Mouse (Mus musculus): ENCODE measurements around the gene E2f4.
"Not testable (repeated sequence)": the region's sequence is repeated elsewhere in the genome, so short reads cannot be mapped to it uniquely, and the experiment has no call there.

Gene E2f4

DNA sequence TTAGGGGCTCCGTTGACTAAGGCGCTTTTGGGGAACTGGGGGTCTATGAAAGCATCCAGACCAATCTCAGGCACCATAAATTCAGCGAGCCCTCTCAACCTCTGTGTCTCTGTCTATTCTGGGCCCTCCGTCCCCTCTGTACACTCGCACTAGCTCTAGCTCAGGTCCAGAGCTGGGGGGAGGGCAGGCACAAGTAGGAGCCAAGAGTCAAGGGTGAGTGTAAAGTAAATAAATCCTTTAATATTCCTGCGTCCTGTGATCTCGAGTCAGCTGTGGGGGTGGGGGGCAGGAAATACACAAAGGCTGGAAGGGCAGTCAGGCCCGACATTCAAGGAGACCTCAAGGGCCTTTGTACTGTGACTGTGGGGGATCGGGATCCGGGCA, 28.4 kb upstream of the E2f4 start:
- DNase-seq (ENCODE audit: extremely low read depth, low read depth, low spot score): no peak

DNA sequence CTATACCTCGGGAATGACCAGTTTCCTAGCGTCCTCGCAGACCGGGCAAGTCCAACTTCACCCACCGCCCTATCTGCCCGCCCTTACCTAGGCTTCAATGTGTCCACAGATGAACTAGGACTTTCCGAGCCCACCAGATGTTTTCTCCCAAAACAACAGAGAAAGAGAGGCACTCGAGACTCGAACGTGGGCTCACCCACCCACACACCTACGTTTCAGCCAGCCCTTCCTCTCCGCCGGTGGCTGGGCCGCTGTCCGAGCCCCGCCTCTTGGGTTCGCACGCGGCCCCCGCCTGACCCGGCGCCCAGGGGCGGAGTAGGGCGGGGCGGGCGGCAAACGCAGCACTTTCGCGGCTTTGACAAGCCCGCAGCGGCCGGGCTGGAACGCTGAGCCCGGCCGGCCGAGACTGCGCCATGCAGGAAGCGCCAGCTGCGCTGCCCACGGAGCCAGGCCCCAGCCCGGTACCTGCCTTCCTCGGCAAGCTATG, 28.0 kb upstream of the E2f4 start, which contains the start of gene Hsf4:
Hsf4 (plus strand) TSS at position 341 of the 487 bp plus-strand sequence.
- no peak for DNase-seq (ENCODE audit: extremely low read depth, low read depth, low spot score)

DNA sequence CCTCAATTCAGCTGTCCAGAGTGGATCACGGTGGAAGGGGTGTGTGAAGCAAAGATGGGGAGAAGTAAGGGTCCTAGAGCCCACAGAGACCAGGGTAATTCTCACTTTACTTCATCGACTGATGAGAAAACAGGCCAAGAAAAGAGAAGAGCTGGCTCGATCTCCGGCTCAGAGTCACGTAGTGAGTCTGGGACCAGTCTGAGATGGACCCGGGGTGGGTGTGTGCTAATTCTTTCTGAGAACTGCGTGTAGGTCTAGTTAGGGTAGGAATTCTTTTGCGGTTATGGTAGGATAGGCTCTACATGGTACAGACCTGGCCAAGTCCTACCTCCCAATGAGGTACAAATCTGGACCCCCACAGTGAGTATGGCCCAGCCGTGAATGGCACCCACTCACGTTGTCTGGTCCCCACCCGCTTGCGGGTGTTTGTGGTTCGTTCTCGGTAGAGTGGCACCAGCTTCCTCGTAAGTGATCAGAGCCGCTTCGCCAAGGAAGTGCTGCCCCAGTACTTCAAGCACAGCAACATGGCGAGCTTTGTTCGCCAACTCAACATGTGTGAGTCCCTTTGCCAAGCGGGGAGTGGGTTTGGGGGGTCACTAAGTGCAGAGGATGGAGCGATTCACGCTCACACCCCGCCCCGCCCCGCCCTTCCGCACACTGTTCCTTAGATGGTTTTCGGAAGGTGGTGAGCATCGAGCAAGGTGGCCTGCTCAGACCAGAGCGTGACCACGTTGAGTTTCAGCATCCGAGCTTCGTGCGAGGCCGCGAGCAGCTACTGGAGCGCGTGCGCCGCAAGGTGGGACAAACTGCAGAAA, 27.2 kb upstream of the E2f4 start:
- DNase-seq (ENCODE audit: extremely low read depth, low read depth, low spot score): no peak

DNA sequence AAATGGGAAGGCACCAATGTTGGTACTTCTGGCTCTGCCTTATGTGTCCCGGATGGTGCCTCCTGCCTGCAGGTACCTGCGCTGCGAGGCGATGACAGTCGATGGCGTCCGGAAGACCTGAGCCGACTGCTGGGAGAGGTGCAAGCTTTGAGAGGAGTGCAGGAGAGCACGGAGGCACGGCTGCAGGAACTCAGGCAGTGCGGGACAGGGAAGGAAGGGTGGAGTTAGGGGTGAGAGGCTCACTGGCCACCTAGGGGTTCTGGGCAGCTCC, 26.6 kb upstream of the E2f4 start:
- no peak for DNase-seq (ENCODE audit: extremely low read depth, low read depth, low spot score)

DNA sequence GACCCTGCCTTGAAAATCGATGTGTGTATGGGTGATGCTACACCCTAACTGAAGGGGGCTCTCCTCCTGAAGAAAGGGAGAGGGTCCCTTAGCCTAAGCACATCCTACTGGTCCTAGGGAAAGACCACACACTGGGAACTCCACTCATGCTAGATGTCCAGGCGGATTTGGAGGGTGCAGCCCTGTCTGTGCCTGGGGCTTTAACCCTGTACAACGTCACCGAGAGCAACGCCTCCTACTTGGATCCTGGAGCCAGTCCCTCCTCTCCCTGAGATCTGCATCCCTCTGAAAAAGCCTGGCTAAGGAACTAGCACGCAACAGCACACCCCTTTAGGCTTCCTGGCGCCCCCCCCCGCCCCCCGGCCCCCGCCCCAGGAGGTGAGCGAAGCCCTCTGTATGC, 22.1 kb upstream of the E2f4 start:
- no peak for DNase-seq (ENCODE audit: extremely low read depth, low read depth, low spot score)

DNA sequence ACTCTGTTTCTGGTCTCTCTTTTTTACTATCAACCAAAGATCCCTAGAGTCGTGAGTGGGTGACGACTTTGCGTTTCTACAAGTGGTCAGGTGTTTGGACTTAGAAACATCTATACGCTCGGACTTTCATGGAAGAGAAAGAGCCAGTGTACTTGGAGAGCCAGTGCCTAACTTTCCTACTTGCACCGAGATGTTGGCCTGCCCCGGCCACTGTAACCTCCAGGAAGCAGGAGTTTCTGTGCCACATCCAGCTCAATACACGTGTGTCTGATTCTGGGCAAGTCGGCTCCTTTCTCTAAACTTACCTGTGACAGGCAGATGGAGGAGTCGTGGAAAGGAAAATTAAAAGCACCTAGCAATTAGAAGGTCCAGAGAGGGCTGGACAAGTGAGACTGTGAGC, 21.6 kb upstream of the E2f4 start, which contains the start of gene Nol3:
Nol3 (plus strand) TSS at position 301 of the 400 bp plus-strand sequence.
- DNase-seq (ENCODE audit: extremely low read depth, low read depth, low spot score): no peak

DNA sequence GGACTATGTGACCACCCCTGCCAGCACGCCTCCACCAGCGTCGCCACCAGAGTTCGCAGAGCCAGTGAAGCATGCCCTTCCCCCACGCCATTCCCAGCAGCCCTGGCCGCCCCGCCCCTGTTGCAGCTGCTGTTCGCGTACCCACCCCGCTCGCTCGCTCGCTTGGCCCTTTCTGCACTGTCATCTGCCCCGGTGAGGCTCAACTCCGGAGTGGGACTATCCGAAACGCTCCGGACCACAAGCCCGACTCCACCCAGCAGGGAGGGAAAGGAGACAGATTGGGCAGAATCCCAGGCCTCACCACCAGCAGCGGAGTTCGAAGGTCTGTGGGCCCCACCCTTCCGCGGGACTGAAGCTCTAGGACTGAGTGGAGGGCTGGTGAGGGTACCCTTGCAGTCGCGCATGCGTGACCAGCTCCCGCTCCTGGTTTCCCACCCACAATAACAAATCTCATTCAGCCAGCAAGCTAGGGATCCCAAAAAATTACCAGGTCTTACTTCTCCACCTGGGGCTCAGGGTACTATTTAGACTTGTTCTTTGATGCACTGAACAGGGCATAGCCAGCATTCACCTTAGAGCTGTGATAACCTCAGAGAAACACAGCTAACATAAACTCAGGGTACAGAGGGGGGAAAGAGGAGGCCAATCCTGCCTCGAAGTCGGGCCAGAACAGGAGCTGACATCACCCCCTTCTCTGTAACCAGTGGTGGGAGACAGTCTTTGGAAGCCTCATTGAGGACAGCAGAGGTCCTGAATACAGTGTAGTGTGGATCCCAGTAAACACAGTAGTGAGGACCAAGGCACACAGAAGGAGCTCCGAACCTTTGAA, 21.0 kb upstream of the E2f4 start:
- no peak for DNase-seq (ENCODE audit: extremely low read depth, low read depth, low spot score)

DNA sequence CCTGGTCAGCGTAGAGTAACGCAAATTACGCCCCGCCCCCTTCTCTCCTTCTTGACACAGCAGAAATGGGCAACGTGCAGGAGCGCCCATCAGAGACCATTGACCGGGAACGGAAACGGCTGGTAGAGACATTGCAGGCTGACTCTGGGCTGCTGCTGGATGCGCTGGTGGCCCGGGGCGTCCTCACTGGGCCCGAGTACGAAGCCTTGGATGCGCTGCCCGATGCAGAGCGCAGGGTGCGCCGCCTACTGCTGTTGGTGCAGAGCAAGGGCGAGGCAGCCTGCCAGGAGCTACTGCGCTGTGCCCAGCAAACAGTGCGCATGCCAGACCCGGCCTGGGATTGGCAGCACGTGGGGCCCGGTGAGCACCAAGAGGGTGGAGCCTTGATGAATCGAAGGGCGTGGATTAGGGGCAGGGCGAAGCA, 18.5 kb upstream of the E2f4 start:
- DNase-seq (ENCODE audit: extremely low read depth, low read depth, low spot score): no peak

DNA sequence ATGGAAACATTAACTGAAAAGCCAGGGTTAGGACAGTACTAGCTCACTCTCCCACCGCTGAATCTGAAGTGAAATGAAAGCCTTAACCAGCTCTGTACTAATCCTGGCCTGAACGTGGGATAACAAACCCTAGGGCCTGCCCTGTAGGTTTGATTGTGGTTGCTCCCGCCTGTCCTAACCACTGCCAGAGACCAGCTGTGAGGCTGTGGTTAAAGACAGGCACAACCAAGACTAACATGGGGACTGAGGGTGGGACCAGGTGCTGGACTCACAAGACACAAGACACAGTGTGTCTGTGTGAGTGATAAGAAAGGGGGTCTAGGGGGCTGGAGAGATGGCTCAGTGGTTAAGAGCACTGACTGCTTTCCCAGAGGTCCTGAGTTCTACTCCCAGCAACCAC, 16.9 kb upstream of the E2f4 start:
- no peak for DNase-seq (ENCODE audit: extremely low read depth, low read depth, low spot score)

DNA sequence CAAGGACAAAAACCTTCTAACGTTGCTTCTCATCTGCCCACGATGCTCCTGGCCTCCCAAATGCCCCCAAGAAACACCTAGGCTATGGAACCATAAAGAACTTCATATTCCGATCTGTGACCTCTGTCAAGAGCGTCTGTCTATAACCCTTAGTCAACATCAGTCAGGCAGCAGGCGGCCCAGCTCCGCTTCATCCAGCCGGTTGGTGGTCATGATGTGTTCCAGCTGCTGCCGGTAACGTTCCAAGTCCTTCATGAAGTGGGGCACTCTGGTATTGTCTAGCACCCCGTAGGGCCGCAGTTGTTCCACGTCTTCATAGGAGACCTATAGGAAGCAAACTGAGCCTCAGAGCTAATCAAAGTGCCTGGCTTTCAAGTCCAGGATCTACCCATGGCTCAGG, 15.6 kb upstream of the E2f4 start:
- DNase-seq (ENCODE audit: extremely low read depth, low read depth, low spot score): no peak

DNA sequence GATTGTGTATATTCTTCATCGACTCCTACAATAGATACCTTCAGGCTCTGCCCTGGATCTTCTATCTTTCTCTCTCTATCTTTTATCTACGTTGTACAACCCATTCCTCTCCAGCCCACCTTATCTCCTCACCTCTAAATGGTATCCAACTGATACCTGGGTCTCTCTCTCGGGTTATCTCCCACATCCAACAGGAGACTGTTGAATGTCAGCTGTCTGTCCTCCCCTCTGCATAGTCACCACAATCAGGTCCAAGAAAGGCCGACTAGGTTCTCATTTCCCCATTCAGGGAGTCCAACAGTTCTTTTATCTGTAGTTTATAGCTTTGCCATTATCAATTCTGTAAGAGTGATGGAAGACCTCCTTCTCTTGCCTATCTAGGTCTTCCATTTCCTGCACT, 15.2 kb upstream of the E2f4 start:
- no peak for DNase-seq (ENCODE audit: extremely low read depth, low read depth, low spot score)

DNA sequence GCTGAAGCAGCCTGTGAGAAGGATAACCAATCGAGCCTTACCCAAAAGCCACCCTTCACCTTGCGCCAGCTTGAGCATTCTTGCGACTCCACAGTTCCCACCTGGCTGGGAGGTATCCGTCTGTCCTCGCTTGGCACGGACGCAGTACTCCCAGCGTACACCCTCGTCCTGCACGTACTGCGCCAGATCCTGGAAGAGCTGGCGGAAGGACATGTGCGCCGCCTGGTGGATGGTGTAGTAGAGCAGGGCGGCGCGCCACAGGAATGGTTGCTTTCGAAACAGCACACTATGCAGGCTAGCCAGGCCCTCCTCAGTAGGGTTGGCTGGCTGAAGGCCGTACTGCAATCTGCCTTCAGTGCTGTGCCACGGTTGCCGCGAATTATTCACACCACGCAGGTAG, 14.4 kb upstream of the E2f4 start:
- DNase-seq (ENCODE audit: extremely low read depth, low read depth, low spot score): no peak

DNA sequence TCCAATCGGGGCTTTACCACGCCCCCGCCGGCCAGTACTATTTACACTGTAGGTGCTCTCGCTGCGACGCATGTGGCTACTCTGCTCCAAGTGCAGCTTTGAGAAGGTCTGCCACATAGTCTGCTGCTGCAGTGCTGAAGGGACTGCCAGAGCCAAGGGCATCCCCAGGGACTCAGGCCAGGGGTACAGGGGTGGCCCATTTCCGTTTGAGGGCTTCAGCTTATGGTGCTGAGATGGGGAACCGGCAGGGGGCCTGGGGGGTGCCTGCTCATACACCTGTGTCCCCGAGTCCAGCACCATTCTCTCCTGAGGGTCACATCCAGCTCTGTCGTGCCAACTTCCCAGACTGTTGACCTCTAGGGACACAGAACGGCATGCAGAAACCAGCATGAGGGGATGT, 11.9 kb upstream of the E2f4 start:
- DNase-seq (ENCODE audit: extremely low read depth, low read depth, low spot score): no peak

DNA sequence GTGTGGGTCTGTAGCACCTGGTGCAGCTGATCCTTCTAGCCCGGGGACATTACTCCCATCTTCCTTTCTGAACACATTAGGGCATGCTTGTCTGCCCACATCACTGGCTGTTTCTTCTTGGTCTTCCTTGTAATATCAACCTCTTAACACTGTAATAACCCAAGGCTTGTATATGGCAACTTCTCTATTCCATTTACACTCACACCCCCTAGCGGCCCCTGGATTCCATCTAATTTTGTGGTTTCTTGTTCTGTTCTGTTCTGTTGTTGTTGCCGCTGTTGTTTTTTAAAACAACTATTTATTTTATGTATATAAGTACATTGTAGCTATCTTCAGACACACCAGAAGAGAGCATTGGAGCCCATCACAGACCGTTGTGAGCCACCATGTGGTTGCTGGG, 10.6 kb upstream of the E2f4 start:
- no peak for DNase-seq (ENCODE audit: extremely low read depth, low read depth, low spot score)

DNA sequence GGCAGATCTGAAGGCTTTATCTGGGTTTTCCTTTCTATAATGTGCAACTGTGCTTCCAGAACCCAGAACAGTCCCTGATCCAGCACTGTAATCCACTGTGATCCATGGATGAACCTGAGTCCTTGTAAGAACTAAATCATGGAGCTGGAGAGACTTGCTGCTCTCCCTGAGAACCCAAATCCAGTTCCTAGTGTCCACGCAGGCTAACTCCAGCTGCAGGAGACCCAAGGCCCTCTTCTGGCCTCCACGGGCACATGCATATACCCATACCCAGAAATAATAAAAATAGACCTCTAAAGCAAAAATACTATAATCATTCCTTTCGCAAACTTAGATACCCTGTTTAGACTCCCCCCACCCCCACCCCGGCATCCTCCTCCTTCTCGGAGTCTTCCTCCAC, 9.2 kb upstream of the E2f4 start:
- no peak for DNase-seq (ENCODE audit: extremely low read depth, low read depth, low spot score)

DNA sequence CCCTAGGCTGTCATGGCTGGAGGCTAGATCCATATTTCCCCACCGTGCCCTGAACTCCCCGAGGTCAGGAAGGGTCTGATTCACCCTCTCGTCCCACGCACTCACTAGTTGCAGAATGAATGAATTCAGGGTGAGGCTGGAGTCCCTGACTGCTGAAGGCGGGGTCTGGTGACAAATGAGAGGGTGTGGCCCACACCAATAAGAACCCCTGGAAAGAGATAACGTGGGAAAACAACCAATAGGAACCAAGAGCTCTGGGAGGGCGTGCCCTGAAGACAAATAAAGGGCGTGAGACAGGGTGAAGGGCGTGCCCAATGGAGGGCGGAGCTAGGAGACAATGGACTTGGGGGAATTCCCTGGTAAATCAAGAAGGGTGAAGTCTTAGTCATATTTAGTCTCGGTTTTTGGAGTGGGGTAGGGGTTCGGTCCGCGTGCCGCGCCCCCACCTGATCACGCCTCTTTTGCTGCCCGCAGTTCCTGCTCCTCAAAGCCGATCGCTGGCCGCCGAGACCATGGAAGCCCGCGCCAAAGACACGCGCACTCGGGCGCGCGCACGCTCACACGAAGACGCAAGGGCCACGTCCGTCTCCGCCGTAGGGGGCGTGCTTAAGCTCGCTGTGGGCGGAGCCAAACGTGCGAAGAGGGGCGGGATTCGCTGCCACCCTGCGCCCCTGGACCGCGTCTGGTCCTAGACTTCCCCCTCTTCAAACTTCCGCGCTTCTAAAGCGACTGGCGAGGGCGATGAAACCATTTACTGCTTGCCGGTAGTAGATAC, 8.3 kb upstream of the E2f4 start:
- DNase-seq (ENCODE audit: extremely low read depth, low read depth, low spot score): peak; percentile 84

DNA sequence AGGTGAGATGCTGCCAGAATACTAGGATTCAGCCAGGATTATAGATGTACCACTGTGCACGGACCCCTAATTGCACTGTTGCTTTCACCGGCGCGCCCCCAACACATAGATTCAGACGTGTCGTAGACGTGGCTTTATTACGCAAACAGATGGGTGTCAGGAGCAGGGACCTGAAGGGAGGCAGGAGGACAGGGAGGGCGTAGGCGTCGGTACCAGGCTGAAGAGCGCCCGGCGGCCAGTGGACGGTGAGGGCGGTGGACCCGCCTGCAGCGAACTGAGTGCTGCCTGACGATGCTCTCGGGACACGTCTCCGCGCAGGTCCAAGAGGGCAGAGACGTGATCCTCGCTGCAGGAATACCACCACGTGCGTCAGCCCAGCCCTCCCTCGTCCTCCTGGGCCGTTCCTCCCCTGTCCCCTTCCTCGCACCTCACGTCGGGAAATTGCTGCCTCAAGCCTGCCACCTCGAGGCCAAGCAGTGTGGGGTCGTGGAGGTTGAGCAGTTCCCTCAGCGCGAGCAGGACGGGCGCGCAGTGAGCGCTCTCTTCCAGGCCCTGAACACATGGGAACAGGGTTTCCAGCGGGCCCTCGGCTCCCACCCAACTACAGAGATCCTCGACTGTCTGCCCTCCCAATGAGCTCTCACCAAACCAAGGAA, 7.5 kb upstream of the E2f4 start, which contains the start of gene 4931428F04Rik:
4931428F04Rik (minus strand) TSS at position 60 of the 656 bp plus-strand sequence.
- DNase-seq (ENCODE audit: extremely low read depth, low read depth, low spot score): no peak

DNA sequence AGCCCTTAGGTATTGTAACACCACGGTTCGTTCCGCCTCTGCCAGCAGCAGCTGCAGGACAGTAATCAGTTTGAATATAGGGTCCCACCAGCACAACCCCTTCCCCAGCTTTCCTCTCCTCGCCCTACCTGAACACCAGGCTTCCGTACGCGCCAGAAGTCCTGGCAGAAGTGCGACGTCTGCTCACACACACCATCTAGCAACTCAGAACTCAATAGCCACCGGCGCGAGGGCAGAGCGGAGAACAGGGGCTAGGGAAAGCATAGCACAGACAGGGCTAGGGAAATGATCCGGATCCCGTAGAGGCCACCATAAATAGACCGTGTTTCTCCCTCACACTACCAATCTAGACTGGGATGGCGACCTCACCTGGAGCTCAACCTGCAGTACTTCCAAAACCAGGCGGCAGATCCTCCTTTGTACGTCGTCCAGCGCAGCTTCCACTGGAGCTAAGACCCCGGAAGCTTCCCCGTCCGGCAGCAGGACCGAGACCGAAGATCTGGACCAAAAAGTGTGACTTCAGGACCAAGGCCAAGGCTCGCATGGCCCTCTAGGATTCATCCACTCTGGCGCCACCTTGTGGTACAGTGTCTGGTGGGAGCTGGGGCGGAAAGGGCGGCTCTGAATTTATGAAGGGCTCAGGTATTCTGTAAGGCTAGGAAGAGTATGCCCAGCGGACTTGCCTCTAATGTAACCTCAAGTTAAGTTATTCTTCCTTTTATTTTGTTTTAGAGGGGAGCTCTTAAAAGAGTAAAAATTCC, 6.7 kb upstream of the E2f4 start:
- no peak for DNase-seq (ENCODE audit: extremely low read depth, low read depth, low spot score)

DNA sequence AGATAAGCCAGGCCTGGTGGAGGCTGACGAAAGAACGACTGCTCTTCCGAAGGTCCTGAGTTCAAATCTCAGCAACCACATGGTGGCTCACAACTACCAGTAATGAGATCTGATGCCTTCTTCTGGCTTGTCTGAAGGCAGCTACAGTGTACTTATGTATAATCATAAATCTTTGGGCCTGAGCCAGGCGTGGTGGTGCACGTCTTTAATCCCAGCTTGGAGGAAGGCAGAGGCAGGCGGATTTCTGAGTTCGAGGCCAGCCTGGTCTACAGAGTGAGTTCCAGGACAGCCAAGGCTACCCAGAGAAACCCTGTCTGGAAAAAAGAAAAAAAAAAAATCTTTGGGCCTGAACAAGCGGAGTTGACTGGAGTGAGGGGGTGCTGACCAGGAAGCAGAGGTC, 6.1 kb upstream of the E2f4 start:
- not testable (repeated sequence) for DNase-seq (ENCODE audit: extremely low read depth, low read depth, low spot score)

DNA sequence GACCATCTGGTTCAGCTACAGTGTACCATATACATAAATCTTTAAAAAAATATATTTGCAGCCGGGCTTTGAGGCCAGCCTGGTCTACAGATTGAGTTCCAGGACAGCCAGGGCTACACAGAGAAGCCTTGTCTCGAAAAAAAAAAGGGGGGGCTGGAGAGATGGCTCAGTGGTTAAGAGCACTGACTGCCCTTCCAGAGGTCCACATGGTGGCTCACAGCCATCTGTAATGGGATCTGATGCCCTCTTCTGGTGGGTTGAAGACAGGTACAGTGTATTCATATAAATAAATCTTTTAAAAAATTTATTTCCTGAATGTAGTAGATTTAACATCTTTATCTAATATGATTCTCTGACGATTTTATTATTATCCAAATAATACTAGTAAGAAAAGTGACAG, 5.7 kb upstream of the E2f4 start:
- not testable (repeated sequence) for DNase-seq (ENCODE audit: extremely low read depth, low read depth, low spot score)
